Mouse (Mus musculus): ENCODE data around the gene Gss. TPM values are rescaled to one million over a fixed set of nuclear protein-coding genes. Genes with fewer than 3 reads are reported as not detected.

The Gss gene
- total and polyA plus RNA-seq, 2 experiments from 2014 or later = 14.7 to 15.4 TPM

- Histone ChIP-seq H3K4me3 (ENCODE audit: low read length) (no peak overlapping the region), H3K9me3 (ENCODE audit: low read length) (no peaks in the 10 kb centered on the region), H3K36me3 (ENCODE audit: insufficient read depth, low read length) (no peaks in the 10 kb centered on the region), H3K9ac (replicated peaks; ENCODE audit: low read length) (no peak overlapping the region), H3K27me3 (ENCODE audit: insufficient read depth, low read length) (no peaks in the 10 kb centered on the region), H3K27ac (no peak overlapping the region), H3K4me2 (ENCODE audit: low read depth, low read length) (no peak overlapping the region), H3K4me1 (ENCODE audit: insufficient read depth, low read length) (no peaks in the 10 kb centered on the region)
- 67% methylated on average over 5 of the region's 5 CpGs for WGBS
- no peak for ATAC-seq
- TF ChIP-seq CTCF (IDR thresholded peaks at IDR 0.05; ENCODE audit: low read depth) = no peak
- DNase-seq (ENCODE audit: low spot score) = no peak
Measured at GRCm38 (mm10) chr2:155523706-155524105, 68.9 kb downstream of the Gss start.

DNA sequence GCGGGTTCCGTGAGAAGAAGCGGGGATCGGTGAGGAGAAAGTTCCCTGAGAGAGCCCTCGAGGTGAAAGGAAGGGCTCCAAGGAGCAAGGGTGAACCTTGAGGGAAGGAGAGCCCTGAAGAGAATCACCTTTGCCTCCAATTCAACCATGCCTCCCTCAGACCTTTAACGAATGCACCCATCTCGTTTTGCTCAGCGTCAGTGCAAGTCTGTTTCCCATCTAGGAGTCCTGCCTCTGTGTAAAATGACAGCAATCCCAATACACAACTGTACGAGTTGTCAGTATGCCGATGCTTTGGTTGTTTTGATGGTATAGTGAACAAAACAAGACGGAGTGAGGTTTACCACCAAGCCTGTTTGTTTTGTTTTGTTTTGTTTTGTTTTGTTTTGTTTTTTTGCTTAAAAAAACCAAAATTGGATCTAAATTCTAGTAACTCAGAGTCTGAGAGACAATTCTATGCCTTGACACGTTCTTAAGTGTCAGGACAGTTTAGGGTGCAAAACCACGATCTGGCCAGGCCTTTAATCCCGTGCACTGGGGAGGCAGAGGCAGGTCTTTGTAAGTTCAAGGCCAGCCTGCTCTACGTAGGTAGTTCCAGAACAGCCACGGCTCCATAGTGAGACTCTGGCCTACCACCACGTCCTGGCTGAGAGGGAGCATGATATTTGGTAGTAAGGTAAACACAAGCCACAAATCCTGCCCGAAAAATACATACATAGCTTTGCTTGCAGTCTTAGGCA, 73.9 kb downstream of the Gss start:
- WGBS = 25% methylated on average over 18 of the region's 18 CpGs
- no peaks in the 10 kb centered on the region for H3K9me3 ChIP-seq (ENCODE audit: low read length)
- H3K9ac ChIP-seq (replicated peaks; ENCODE audit: low read length) = peak overlapping the region; percentile 68
- peak overlapping the region; percentile 91 for H3K4me2 ChIP-seq (ENCODE audit: low read depth, low read length)
- H3K27me3 ChIP-seq (ENCODE audit: insufficient read depth, low read length) = no peaks in the 10 kb centered on the region
- H3K36me3 ChIP-seq (ENCODE audit: insufficient read depth, low read length) = no peaks in the 10 kb centered on the region
- no peak for DNase-seq (ENCODE audit: low spot score)
- TF ChIP-seq CTCF (IDR thresholded peaks at IDR 0.05; ENCODE audit: low read depth) = no peak
- H3K4me3 ChIP-seq (ENCODE audit: low read length) = peak overlapping the region; percentile 75
- H3K27ac ChIP-seq = peak overlapping the region; percentile 81
- ATAC-seq = no peak
- H3K4me1 ChIP-seq (ENCODE audit: insufficient read depth, low read length) = peaks cover 3% of the 10 kb centered on the region; the same call in 1 of the 2 replicates

DNA sequence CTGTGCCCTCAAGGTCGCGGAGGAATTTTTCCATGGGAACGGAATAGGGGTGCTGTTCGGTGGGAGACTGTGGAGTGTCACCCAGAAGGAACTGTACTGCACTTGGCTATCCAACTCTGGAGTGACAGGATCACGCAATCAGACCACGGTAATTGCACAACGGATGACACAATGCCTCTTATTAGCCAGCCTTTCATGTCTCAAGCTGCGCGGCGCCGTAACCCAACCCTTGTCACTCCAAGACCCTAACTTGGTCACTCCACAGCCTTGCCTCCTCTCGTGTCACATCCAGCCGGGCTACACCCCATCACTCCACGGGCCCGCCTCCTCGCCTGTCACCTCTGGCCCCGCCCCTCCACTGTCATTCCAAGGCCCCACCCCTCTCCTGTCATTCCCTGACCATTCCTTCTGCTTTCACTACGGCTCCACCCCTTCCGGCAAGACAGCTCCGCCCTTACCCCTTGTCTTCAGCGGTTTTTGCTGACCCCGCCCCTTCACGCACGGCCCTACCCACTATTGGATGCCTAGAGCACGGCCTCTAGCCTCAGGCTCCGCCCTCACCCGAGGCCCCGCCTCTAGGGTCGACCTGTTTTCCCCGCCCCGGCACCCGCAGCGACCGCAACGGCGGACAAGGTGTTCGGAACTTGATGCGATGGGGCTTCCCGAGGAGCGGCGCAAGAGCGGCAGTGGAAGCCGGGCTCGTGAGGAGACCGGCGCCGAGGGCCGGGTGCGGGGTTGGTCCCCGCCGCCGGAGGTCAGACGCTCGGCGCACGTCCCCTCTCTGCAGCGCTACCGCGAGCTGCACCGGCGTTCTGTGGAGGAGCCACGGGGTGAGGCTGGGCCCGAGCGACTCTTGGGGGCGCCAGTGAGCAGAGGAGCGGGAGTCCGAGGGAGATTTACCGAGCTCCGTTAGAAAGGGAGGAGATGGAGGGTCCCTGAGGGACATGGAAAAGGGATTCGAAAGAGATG, 74.9 kb downstream of the Gss start, which contains the start of the genes Acss2 and Ggt7:
Acss2 (plus strand) TSS at position 494 of the 969 bp plus-strand sequence.
Ggt7 (minus strand) TSS at position 783 of the 969 bp plus-strand sequence.
- H3K27ac ChIP-seq = peak within 1 kb of the TSS; percentile 81
- peaks cover 6% of the 10 kb centered on the region; the same call in 1 of the 2 replicates for H3K4me1 ChIP-seq (ENCODE audit: insufficient read depth, low read length)
- H3K36me3 ChIP-seq (ENCODE audit: insufficient read depth, low read length) = no peaks in the 10 kb centered on the region
- H3K27me3 ChIP-seq (ENCODE audit: insufficient read depth, low read length) = no peaks in the 10 kb centered on the region
- peak within 1 kb of the TSS; percentile 91 for H3K4me2 ChIP-seq (ENCODE audit: low read depth, low read length)
- peak within 1 kb of the TSS; percentile 75 for H3K4me3 ChIP-seq (ENCODE audit: low read length)
- peak; percentile 82 for TF ChIP-seq CTCF (IDR thresholded peaks at IDR 0.05; ENCODE audit: low read depth)
- H3K9ac ChIP-seq (replicated peaks; ENCODE audit: low read length) = peak within 1 kb of the TSS; percentile 68
- peak; percentile 99 for ATAC-seq
- no peaks in the 10 kb centered on the region for H3K9me3 ChIP-seq (ENCODE audit: low read length)
- DNase-seq (ENCODE audit: low spot score) = peak; percentile 98
- 3% methylated on average over 70 of the region's 70 CpGs for WGBS

DNA sequence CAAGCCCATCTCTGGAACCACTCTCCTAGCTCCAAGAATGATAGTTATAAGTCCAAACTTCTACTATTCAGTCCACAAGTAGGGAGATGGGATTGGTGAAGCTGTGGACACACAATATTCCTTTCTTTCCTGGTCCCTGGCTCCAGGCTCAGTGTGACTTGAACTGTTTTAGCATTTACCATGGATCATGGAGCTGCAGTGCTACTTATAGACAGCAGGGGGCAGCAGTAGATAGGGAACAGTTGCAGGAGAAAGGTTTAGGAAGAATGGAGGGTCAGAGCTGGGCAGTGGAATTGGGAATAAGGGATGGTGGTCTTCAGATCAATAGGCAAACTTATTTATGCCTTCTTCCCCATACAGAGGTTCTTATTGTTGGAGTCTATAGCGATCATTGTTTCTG, 76.7 kb downstream of the Gss start:
- ATAC-seq = no peak
- TF ChIP-seq CTCF (IDR thresholded peaks at IDR 0.05; ENCODE audit: low read depth) = peak; percentile 98
- 9% methylated on average over 1 of the region's 1 CpGs for WGBS

GRCm38 (mm10) chr2:155514666-155515065, 77.9 kb downstream of the Gss start:
- Histone ChIP-seq H3K4me3 (ENCODE audit: low read length) (peak overlapping the region; percentile 75), H3K9ac (replicated peaks; ENCODE audit: low read length) (peak overlapping the region; percentile 83), H3K27me3 (ENCODE audit: insufficient read depth, low read length) (no peaks in the 10 kb centered on the region), H3K4me1 (ENCODE audit: insufficient read depth, low read length) (peaks cover 9% of the 10 kb centered on the region; the same call in 1 of the 2 replicates), H3K36me3 (ENCODE audit: insufficient read depth, low read length) (no peaks in the 10 kb centered on the region), H3K27ac (peak overlapping the region; percentile 85), H3K9me3 (ENCODE audit: low read length) (no peaks in the 10 kb centered on the region), H3K4me2 (ENCODE audit: low read depth, low read length) (peak overlapping the region; percentile 81)
- peak; percentile 59 for TF ChIP-seq CTCF (IDR thresholded peaks at IDR 0.05; ENCODE audit: low read depth)
- under 1% methylated on average over 22 of the region's 23 CpGs for WGBS
- DNase-seq (ENCODE audit: low spot score) = peak; percentile 86
- ATAC-seq = peak; percentile 31

More for the DNA sequence above, 76.7 kb downstream of the Gss start:
- Histone ChIP-seq H3K9me3 (ENCODE audit: low read length) (no peaks in the 10 kb centered on the region), H3K9ac (replicated peaks; ENCODE audit: low read length) (no peak overlapping the region), H3K4me2 (ENCODE audit: low read depth, low read length) (no peak overlapping the region), H3K4me3 (ENCODE audit: low read length) (no peak overlapping the region), H3K27ac (no peak overlapping the region), H3K36me3 (ENCODE audit: insufficient read depth, low read length) (no peaks in the 10 kb centered on the region), H3K4me1 (ENCODE audit: insufficient read depth, low read length) (peaks cover 9% of the 10 kb centered on the region; the same call in 1 of the 2 replicates), H3K27me3 (ENCODE audit: insufficient read depth, low read length) (no peaks in the 10 kb centered on the region)
- DNase-seq (ENCODE audit: low spot score) = peak; percentile 82

- Histone ChIP-seq H3K27ac (peak overlapping the region; percentile 85), H3K36me3 (ENCODE audit: insufficient read depth, low read length) (no peaks in the 10 kb centered on the region), H3K4me3 (ENCODE audit: low read length) (peak overlapping the region; percentile 75), H3K4me1 (ENCODE audit: insufficient read depth, low read length) (peaks cover 9% of the 10 kb centered on the region; the same call in 1 of the 2 replicates), H3K9ac (replicated peaks; ENCODE audit: low read length) (peak overlapping the region; percentile 83), H3K9me3 (ENCODE audit: low read length) (no peaks in the 10 kb centered on the region), H3K4me2 (ENCODE audit: low read depth, low read length) (peak overlapping the region; percentile 81), H3K27me3 (ENCODE audit: insufficient read depth, low read length) (no peaks in the 10 kb centered on the region)
- TF ChIP-seq CTCF (IDR thresholded peaks at IDR 0.05; ENCODE audit: low read depth) = no peak; the same call in 1 of the 2 replicates
- 53% methylated on average over 5 of the region's 5 CpGs for WGBS
- DNase-seq (ENCODE audit: low spot score) (peak; percentile 68), ATAC-seq (no peak)
Measured at GRCm38 (mm10) chr2:155513543-155513942, 79.1 kb downstream of the Gss start.

MicroRNA genes within 50 kb of the gene (microRNA counts, 519-probe panel; counts per million panel counts)
- not detected for microRNA mmu-miR-499

Small RNA genes within 50 kb of the gene (microRNA-seq; reads per million reads assigned to microRNA genes)
- gene Mir499 = 12.3 to 16.5 reads per million in 2 experiments

Other genes starting within 250 kb of the Gss start
- 42.7 and 49.7 TPM in 2 replicates for gene Pigu, start 235.4 kb downstream of the Gss start, total RNA-seq (2014; rRNA removed)
- 53.3 and 53.5 TPM in 2 replicates for gene Pigu, start 235.4 kb downstream of the Gss start, polyA plus RNA-seq (2015; fragmentation: Nextera tagmentation; extraction: Ambion mirVana)
- 120 and 141 TPM in 2 replicates for gene Trp53inp2, start 211.8 kb downstream of the Gss start, total RNA-seq (2014; rRNA removed)
- 54.8 and 61.3 TPM in 2 replicates for gene Trp53inp2, start 211.8 kb downstream of the Gss start, polyA plus RNA-seq (2015; fragmentation: Nextera tagmentation; extraction: Ambion mirVana)
- 29.7 and 43.4 TPM in 2 replicates for gene Ncoa6, start 118.9 kb downstream of the Gss start, total RNA-seq (2014; rRNA removed)
- 25.7 TPM in 2 replicates for gene Ncoa6, start 118.9 kb downstream of the Gss start, polyA plus RNA-seq (2015; fragmentation: Nextera tagmentation; extraction: Ambion mirVana)
- gene Acss2, start 74.9 kb downstream of the Gss start, total RNA-seq (2014; rRNA removed) = 40.0 and 42.7 TPM in 2 replicates
- 23.7 and 27.5 TPM in 2 replicates for gene Acss2, start 74.9 kb downstream of the Gss start, polyA plus RNA-seq (2015; fragmentation: Nextera tagmentation; extraction: Ambion mirVana)
- gene Ggt7, start 74.6 kb downstream of the Gss start, total RNA-seq (2014; rRNA removed) = 201 and 255 TPM in 2 replicates
- 97.5 and 104 TPM in 2 replicates for gene Ggt7, start 74.6 kb downstream of the Gss start, polyA plus RNA-seq (2015; fragmentation: Nextera tagmentation; extraction: Ambion mirVana)
- gene Myh7b, start 18.4 kb upstream of the Gss start, total RNA-seq (2014; rRNA removed) = 0.18 and 3.1 TPM in 2 replicates
- gene Myh7b, start 18.4 kb upstream of the Gss start, polyA plus RNA-seq (2015; fragmentation: Nextera tagmentation; extraction: Ambion mirVana) = 3.4 and 3.9 TPM in 2 replicates
- gene Trpc4ap, start 99.6 kb upstream of the Gss start, total RNA-seq (2014; rRNA removed) = 169 and 172 TPM in 2 replicates
- gene Trpc4ap, start 99.6 kb upstream of the Gss start, polyA plus RNA-seq (2015; fragmentation: Nextera tagmentation; extraction: Ambion mirVana) = 127 and 129 TPM in 2 replicates
- gene Edem2, start 136.7 kb upstream of the Gss start, total RNA-seq (2014; rRNA removed) = 32.0 and 40.7 TPM in 2 replicates
- 27.9 and 35.2 TPM in 2 replicates for gene Edem2, start 136.7 kb upstream of the Gss start, polyA plus RNA-seq (2015; fragmentation: Nextera tagmentation; extraction: Ambion mirVana)
- gene Gm17581, start 143.1 kb upstream of the Gss start, total RNA-seq (2014; rRNA removed) = not detected in 2 replicates
- not detected in 2 replicates for gene Gm17581, start 143.1 kb upstream of the Gss start, polyA plus RNA-seq (2015; fragmentation: Nextera tagmentation; extraction: Ambion mirVana)
- 1.1 and 1.4 TPM in 2 replicates for gene Procr, start 158.3 kb upstream of the Gss start, total RNA-seq (2014; rRNA removed)
- gene Procr, start 158.3 kb upstream of the Gss start, polyA plus RNA-seq (2015; fragmentation: Nextera tagmentation; extraction: Ambion mirVana) = 1.6 and 2.6 TPM in 2 replicates
- gene Mmp24, start 182.5 kb upstream of the Gss start, total RNA-seq (2014; rRNA removed) = 161 and 179 TPM in 2 replicates
- 12.2 and 12.4 TPM in 2 replicates for gene Mmp24, start 182.5 kb upstream of the Gss start, polyA plus RNA-seq (2015; fragmentation: Nextera tagmentation; extraction: Ambion mirVana)
- 31.9 and 35.4 TPM in 2 replicates for gene BC029722, start 226.6 kb upstream of the Gss start, total RNA-seq (2014; rRNA removed)
- gene BC029722, start 226.6 kb upstream of the Gss start, polyA plus RNA-seq (2015; fragmentation: Nextera tagmentation; extraction: Ambion mirVana) = 52.2 and 53.4 TPM in 2 replicates
- gene Eif6, start 234.1 kb upstream of the Gss start, total RNA-seq (2014; rRNA removed) = 105 and 110 TPM in 2 replicates
- 138 and 144 TPM in 2 replicates for gene Eif6, start 234.1 kb upstream of the Gss start, polyA plus RNA-seq (2015; fragmentation: Nextera tagmentation; extraction: Ambion mirVana)
- gene Fam83c, start 242.0 kb upstream of the Gss start, total RNA-seq (2014; rRNA removed) = not detected in 2 replicates
- 0.10 and 0.15 TPM in 2 replicates for gene Fam83c, start 242.0 kb upstream of the Gss start, polyA plus RNA-seq (2015; fragmentation: Nextera tagmentation; extraction: Ambion mirVana)